Comparison of ENCODE assay signal across 8 mouse cellular contexts in the genomic region with DNA sequence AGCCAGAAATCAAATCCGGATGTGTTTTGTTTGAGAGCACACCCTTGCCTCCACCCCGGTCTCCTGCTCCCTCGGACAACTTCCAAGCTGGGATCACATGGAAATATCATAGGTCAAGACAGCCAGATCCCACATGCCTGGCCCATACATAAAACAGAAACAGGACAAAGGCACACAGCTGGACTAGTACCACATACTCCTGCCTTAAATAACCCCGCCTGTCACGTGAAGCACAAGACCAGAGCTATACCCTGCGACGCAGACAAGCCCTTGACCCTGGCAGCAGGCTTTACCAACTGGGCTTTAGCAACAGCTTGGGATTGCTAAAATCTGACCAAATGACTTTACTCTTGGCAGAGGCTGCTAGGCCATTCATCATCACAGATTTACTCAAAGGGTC.
A peak's percentile ranks its signal among the peaks of the same experiment; 100 is the strongest.
DNase-seq lines count a peak whose midpoint lies in the region; ATAC-seq lines count a peak whose summit lies in the region.
"Had no signal": no experiment of that assay in that cellular context is flagged by ENCODE, and none has a peak within 500 bp of the region (broad histone marks: within the 10 kb centered on the region; RNA-seq: fewer than 3 reads in every experiment).

No protein-coding gene starts in this region.

- no peak overlapping the region for H3K4me2 ChIP-seq in kidney, embryonic 15.5 days
- H3K4me2 ChIP-seq: hindbrain, embryonic 15.5 days had no signal

- 0 out of 2 replicates have a peak overlapping the region, but pooled peaks have one; percentile 31 for H3K27ac ChIP-seq in heart, embryonic 10.5 days
- H3K27ac ChIP-seq in kidney, embryonic 15.5 days, result peak overlapping the region; percentile 76; the same call in 1 of the 2 replicates
- H3K27ac ChIP-seq: hindbrain, embryonic 15.5 days had no signal

- WGBS in heart, embryonic 10.5 days, result 69% methylated on average over 7 of the region's 7 CpGs
- WGBS in kidney, embryonic 15.5 days, result 33% methylated on average over 7 of the region's 7 CpGs

- H3K9me3 ChIP-seq in heart, embryonic 10.5 days, result no peaks in the 10 kb centered on the region
- no peaks in the 10 kb centered on the region; the same call in 1 of the 2 replicates for H3K9me3 ChIP-seq in kidney, embryonic 15.5 days (replicated peaks)
- H3K9me3 ChIP-seq: hindbrain, embryonic 15.5 days had no signal

- H3K9ac ChIP-seq in kidney, embryonic 15.5 days, result no peak overlapping the region
- H3K9ac ChIP-seq: hindbrain, embryonic 15.5 days had no signal

- no peak overlapping the region for H3K4me3 ChIP-seq in heart, embryonic 10.5 days
- H3K4me3 ChIP-seq in kidney, embryonic 15.5 days (replicated peaks), result no peak overlapping the region
- H3K4me3 ChIP-seq: hindbrain, embryonic 15.5 days had no signal

- H3K4me1 ChIP-seq in heart, embryonic 10.5 days, result peaks cover 49% of the 10 kb centered on the region
- H3K4me1 ChIP-seq in kidney, embryonic 15.5 days, result peaks cover 63% of the 10 kb centered on the region

- H3K27me3 ChIP-seq in heart, embryonic 10.5 days (ENCODE audit: insufficient read depth, poor library complexity, severe bottlenecking), result no peaks in the 10 kb centered on the region
- H3K27me3 ChIP-seq in kidney, embryonic 15.5 days, result no peaks in the 10 kb centered on the region
- H3K27me3 ChIP-seq: hindbrain, embryonic 15.5 days had no signal

- no peaks in the 10 kb centered on the region for H3K36me3 ChIP-seq in heart, embryonic 10.5 days
- H3K36me3 ChIP-seq in kidney, embryonic 15.5 days, result no peaks in the 10 kb centered on the region
- H3K36me3 ChIP-seq: hindbrain, embryonic 15.5 days had no signal

- DNase-seq in urinary bladder, postnatal 14 days (ENCODE audit: low spot score), result peak; percentile 19
- no peak for DNase-seq in urinary bladder, postnatal 25 days (ENCODE audit: low spot score)
- DNase-seq in heart, embryonic 10.5 days (ENCODE audit: low spot score), result no peak
- no peak for DNase-seq in layer of hippocampus, postnatal 14 days (ENCODE audit: low spot score in 2 of 2)
- DNase-seq in gastrocnemius, postnatal 25 days, result no peak

- ATAC-seq in kidney, embryonic 15.5 days (replicated peaks; ENCODE audit: low FRiP score), result no peak
- no peak for ATAC-seq in frontal cortex, adult (ENCODE audit: low TSS enrichment)
